Comparison of ENCODE assay signal across 37 mouse cellular contexts in genomic region chr17:55450943-55451342, GRCm38 (mm10). TPM values are rescaled to one million over a fixed set of nuclear protein-coding genes. Genes with fewer than 3 reads are reported as not detected.
"Had no signal": no experiment of that assay in that cellular context is flagged by ENCODE, and none has a peak within 500 bp of the region (broad histone marks: within the 10 kb centered on the region; RNA-seq: fewer than 3 reads in every experiment).

No protein-coding gene starts in this region.

- H3K27me3 ChIP-seq: midbrain, embryonic 12.5 days; midbrain, embryonic 13.5 days; midbrain, embryonic 15.5 days had no signal

- H3K27ac ChIP-seq: limb, embryonic 10.5 days; limb, embryonic 12.5 days; limb, embryonic 13.5 days; limb, embryonic 15.5 days; liver, embryonic 12.5 days; liver, embryonic 13.5 days; liver, embryonic 14.5 days; liver, embryonic 15.5 days; lung, embryonic 15.5 days; macrophage; midbrain, embryonic 10.5 days; midbrain, embryonic 12.5 days; midbrain, embryonic 13.5 days; midbrain, embryonic 15.5 days had no signal

- ATAC-seq: liver, embryonic 12.5 days; liver, postnatal 0 days; lung, postnatal 0 days; midbrain, embryonic 13.5 days; midbrain, embryonic 15.5 days; midbrain, embryonic 16.5 days had no signal

- H3K4me2 ChIP-seq: limb, embryonic 12.5 days; limb, embryonic 13.5 days; limb, embryonic 15.5 days; liver, embryonic 11.5 days; liver, embryonic 12.5 days; liver, embryonic 13.5 days; liver, embryonic 15.5 days; lung, embryonic 14.5 days; lung, embryonic 15.5 days; midbrain, embryonic 11.5 days; midbrain, embryonic 12.5 days; midbrain, embryonic 13.5 days; midbrain, embryonic 15.5 days had no signal

- H3K4me3 ChIP-seq: limb, embryonic 10.5 days; limb, embryonic 12.5 days; limb, embryonic 13.5 days; limb, embryonic 15.5 days; liver, embryonic 12.5 days; liver, embryonic 13.5 days; liver, embryonic 15.5 days; lung, embryonic 15.5 days; megakaryocyte, embryonic 14.5 days; midbrain, embryonic 10.5 days; midbrain, embryonic 12.5 days; midbrain, embryonic 13.5 days; midbrain, embryonic 15.5 days; myocyte had no signal

- H3K9me3 ChIP-seq: limb, embryonic 10.5 days; limb, embryonic 12.5 days; limb, embryonic 13.5 days; limb, embryonic 15.5 days; liver, embryonic 12.5 days; liver, embryonic 13.5 days; liver, embryonic 15.5 days; lung, embryonic 15.5 days; megakaryocyte, embryonic 14.5 days; midbrain, embryonic 10.5 days; midbrain, embryonic 12.5 days; midbrain, embryonic 13.5 days; midbrain, embryonic 15.5 days had no signal

- H3K36me3 ChIP-seq: limb, embryonic 10.5 days; limb, embryonic 12.5 days; limb, embryonic 13.5 days; limb, embryonic 15.5 days; liver, embryonic 12.5 days; liver, embryonic 13.5 days; liver, embryonic 15.5 days; lung, embryonic 15.5 days; midbrain, embryonic 10.5 days; midbrain, embryonic 12.5 days; midbrain, embryonic 13.5 days; midbrain, embryonic 15.5 days had no signal

- H3K4me1 ChIP-seq: liver, embryonic 12.5 days; liver, embryonic 13.5 days; liver, embryonic 15.5 days; megakaryocyte, embryonic 14.5 days had no signal

- DNase-seq: left cerebral cortex, postnatal 4 days; liver; liver, embryonic 13.5 days; liver, postnatal 0 days; lung, adult 18-20 months; lung, adult 2 months; lung, embryonic 14.5 days; lung, postnatal 10 days; lung, postnatal 14 days; lung, postnatal 36 days; lung, postnatal 4 days; midbrain, embryonic 14.5 days had no signal

- H3K9ac ChIP-seq: limb, embryonic 12.5 days; limb, embryonic 13.5 days; limb, embryonic 15.5 days; liver, embryonic 12.5 days; liver, embryonic 13.5 days; liver, embryonic 14.5 days; liver, embryonic 15.5 days; liver, postnatal 0 days; lung, embryonic 14.5 days; lung, embryonic 15.5 days; midbrain, embryonic 12.5 days; midbrain, embryonic 13.5 days; midbrain, embryonic 15.5 days had no signal

RNA-seq across cellular contexts. Expression of gene St6gal2, which starts 5.8 kb away (rescaled TPM):
- total RNA-seq: liver, adult 2 months; megakaryocyte progenitor cell, adult 5-6 weeks; megakaryocyte, adult 5-6 weeks; megakaryocyte-erythroid progenitor cell, adult 5-6 weeks; monocyte, adult 5-6 weeks had no signal
- polyA plus RNA-seq: liver, adult 2 months; liver, embryonic 16.5 days; liver, postnatal 0 days; macrophage; myocyte had no signal
